Mouse (Mus musculus): ENCODE data around the gene Pqlc2. TPM values are rescaled to one million over a fixed set of nuclear protein-coding genes. Genes with fewer than 3 reads are reported as not detected.

Gene Pqlc2
- polyA plus RNA-seq, 1 experiment: 50.1 TPM

DNA sequence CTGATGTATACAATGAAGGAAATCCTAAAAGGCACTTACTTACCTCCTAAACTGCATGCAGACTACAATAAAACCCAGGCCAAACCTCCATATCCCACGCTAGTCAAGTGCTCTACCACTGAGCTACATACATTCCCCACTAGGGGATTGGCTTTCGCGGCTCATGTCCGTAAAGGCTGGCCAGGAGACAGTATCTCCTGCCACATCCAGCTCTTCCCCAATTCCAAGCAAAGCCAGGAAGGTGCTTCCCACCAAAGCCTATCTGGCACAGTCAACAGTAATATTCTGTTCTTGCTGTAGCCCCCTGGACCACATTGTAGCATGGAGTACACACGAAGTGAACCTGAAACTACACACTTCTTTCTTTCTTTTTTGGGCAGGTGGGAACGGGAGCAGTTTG, 857 bp downstream of the Pqlc2 start:
- TF ChIP-seq CTCF (IDR thresholded peaks at IDR 0.05; ENCODE audit: borderline replicate concordance, control insufficient read depth, extremely low read depth, insufficient read depth, low read length, poor library complexity) (no peak), POLR2A (IDR thresholded peaks at IDR 0.05; ENCODE audit: control insufficient read depth, extremely low read depth, insufficient read depth, low read length, poor library complexity) (no peak)
- H3K27ac ChIP-seq (ENCODE audit: control insufficient read depth, insufficient read depth, low read length): no peak overlapping the region
- DNase-seq: no peak
- peaks cover 3% of the 10 kb centered on the region; the same call in 1 of the 2 replicates for H3K27me3 ChIP-seq (ENCODE audit: control insufficient read depth, insufficient read depth, low read length)
- 64% methylated on average over 6 of the region's 6 CpGs for WGBS
- peaks cover 13% of the 10 kb centered on the region for H3K4me1 ChIP-seq (replicated peaks; ENCODE audit: control insufficient read depth, insufficient read depth, low read length)
- H3K4me3 ChIP-seq (ENCODE audit: control insufficient read depth, insufficient read depth, low read length): peak overlapping the region; percentile 89; the same call in 1 of the 2 replicates
- H3K36me3 ChIP-seq (ENCODE audit: control insufficient read depth, insufficient read depth, low read length): no peaks in the 10 kb centered on the region

DNA sequence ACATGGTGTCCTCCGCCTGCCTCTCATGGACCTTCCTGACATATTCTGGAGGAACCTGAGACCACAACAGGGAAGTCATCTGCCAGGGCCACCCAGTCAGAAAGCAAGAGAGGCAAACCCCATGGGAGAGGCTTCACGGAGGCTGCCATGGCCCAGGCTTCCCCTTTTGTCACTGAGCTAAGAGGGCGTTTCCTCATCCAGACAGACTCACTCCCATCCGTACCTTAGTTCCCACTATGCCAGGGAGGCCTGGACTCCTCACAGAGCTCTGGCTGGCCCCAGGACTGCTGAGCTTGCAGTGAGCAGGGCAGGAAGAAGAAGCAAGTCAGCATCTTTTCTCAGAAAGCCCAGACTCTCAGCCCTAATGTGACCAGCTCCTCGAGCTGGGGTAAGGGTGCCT, 2.6 kb downstream of the Pqlc2 start:
- Histone ChIP-seq H3K4me3 (ENCODE audit: control insufficient read depth, insufficient read depth, low read length) (no peak overlapping the region), H3K36me3 (ENCODE audit: control insufficient read depth, insufficient read depth, low read length) (no peaks in the 10 kb centered on the region; the same call in 1 of the 2 replicates), H3K27me3 (ENCODE audit: control insufficient read depth, insufficient read depth, low read length) (peaks cover 3% of the 10 kb centered on the region; the same call in 1 of the 2 replicates), H3K27ac (ENCODE audit: control insufficient read depth, insufficient read depth, low read length) (no peak overlapping the region), H3K4me1 (replicated peaks; ENCODE audit: control insufficient read depth, insufficient read depth, low read length) (peaks cover 13% of the 10 kb centered on the region)
- WGBS: 49% methylated on average over 5 of the region's 5 CpGs
- TF ChIP-seq CTCF (IDR thresholded peaks at IDR 0.05; ENCODE audit: borderline replicate concordance, control insufficient read depth, extremely low read depth, insufficient read depth, low read length, poor library complexity) (no peak), POLR2A (IDR thresholded peaks at IDR 0.05; ENCODE audit: control insufficient read depth, extremely low read depth, insufficient read depth, low read length, poor library complexity) (no peak)
- no peak for DNase-seq

DNA sequence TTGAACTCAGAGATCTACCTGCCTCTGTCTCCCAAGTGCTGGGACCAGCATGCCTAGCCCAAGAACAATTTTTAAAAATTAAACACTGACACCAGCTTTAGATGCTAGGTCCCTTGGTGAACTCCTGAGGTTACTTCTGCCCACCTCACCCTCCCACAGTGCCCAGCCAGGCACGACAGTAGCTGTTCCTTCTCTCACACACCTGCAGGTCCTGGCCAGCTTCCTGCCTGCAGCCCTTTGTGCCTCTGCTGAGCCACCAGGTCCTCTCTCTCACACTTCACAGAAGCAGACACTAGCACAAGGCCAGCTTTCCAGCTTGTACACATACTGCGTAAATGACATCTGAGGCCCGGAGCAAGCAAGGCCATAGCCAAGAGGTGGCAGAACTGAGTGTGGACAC, 5.0 kb downstream of the Pqlc2 start:
- Histone ChIP-seq H3K27ac (ENCODE audit: control insufficient read depth, insufficient read depth, low read length) (no peak overlapping the region), H3K27me3 (ENCODE audit: control insufficient read depth, insufficient read depth, low read length) (no peaks in the 10 kb centered on the region), H3K4me3 (ENCODE audit: control insufficient read depth, insufficient read depth, low read length) (no peak overlapping the region), H3K36me3 (ENCODE audit: control insufficient read depth, insufficient read depth, low read length) (peaks cover 3% of the 10 kb centered on the region), H3K4me1 (replicated peaks; ENCODE audit: control insufficient read depth, insufficient read depth, low read length) (peaks cover 7% of the 10 kb centered on the region)
- no peak for TF ChIP-seq POLR2A (IDR thresholded peaks at IDR 0.05; ENCODE audit: control insufficient read depth, extremely low read depth, insufficient read depth, low read length, poor library complexity)
- no peak for TF ChIP-seq CTCF (IDR thresholded peaks at IDR 0.05; ENCODE audit: borderline replicate concordance, control insufficient read depth, extremely low read depth, insufficient read depth, low read length, poor library complexity)
- 77% methylated on average over 3 of the region's 3 CpGs for WGBS
- DNase-seq: no peak

DNA sequence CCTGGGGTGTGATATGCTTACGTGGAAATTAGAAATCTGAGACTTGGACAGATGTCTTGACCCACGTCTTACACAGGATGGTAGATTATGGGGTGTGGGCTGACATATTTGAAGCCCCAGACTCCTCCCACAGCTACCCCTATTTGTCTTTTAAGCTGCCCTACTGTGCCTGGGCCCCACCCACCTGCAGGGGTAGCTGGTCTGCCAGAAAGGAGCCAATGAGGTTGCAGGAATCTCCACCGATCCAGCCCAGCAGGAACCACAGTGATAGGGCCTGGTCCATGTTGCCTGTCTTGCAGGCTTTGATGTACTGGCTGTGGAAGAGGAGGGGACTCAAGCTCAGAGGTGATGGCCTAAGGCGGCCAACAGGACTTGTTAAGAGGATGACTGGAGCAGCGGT, 8.3 kb downstream of the Pqlc2 start:
- TF ChIP-seq CTCF (IDR thresholded peaks at IDR 0.05; ENCODE audit: borderline replicate concordance, control insufficient read depth, extremely low read depth, insufficient read depth, low read length, poor library complexity): no peak
- TF ChIP-seq POLR2A (IDR thresholded peaks at IDR 0.05; ENCODE audit: control insufficient read depth, extremely low read depth, insufficient read depth, low read length, poor library complexity): no peak
- no peaks in the 10 kb centered on the region for H3K27me3 ChIP-seq (ENCODE audit: control insufficient read depth, insufficient read depth, low read length)
- no peak overlapping the region for H3K27ac ChIP-seq (ENCODE audit: control insufficient read depth, insufficient read depth, low read length)
- no peak for DNase-seq
- H3K36me3 ChIP-seq (ENCODE audit: control insufficient read depth, insufficient read depth, low read length): peaks cover 3% of the 10 kb centered on the region
- H3K4me1 ChIP-seq (replicated peaks; ENCODE audit: control insufficient read depth, insufficient read depth, low read length): no peaks in the 10 kb centered on the region; the same call in 1 of the 2 replicates
- 95% methylated on average over 5 of the region's 5 CpGs for WGBS
- no peak overlapping the region for H3K4me3 ChIP-seq (ENCODE audit: control insufficient read depth, insufficient read depth, low read length)

DNA sequence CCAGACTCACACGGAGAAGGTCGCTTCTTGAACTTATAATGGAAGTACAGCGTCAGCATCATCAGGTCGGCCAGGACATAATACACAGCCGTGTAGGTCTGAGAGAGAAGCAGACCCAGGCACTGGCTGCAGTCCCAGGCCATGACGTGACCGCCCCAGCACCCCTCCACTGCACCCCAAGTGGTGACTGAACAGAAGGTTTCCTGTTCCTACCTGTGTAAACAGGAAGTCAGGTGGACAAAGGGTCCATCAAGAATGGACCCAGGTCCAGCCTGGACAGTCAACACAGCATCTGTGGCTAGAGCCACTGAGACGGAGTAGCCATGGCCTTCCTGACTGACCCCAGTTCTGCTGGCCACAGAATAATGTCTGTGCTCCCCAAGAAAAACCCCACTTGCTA, 8.7 kb downstream of the Pqlc2 start:
- H3K27me3 ChIP-seq (ENCODE audit: control insufficient read depth, insufficient read depth, low read length): no peaks in the 10 kb centered on the region
- no peak overlapping the region for H3K27ac ChIP-seq (ENCODE audit: control insufficient read depth, insufficient read depth, low read length)
- H3K4me3 ChIP-seq (ENCODE audit: control insufficient read depth, insufficient read depth, low read length): no peak overlapping the region
- no peak for TF ChIP-seq POLR2A (IDR thresholded peaks at IDR 0.05; ENCODE audit: control insufficient read depth, extremely low read depth, insufficient read depth, low read length, poor library complexity)
- TF ChIP-seq CTCF (IDR thresholded peaks at IDR 0.05; ENCODE audit: borderline replicate concordance, control insufficient read depth, extremely low read depth, insufficient read depth, low read length, poor library complexity): no peak
- H3K36me3 ChIP-seq (ENCODE audit: control insufficient read depth, insufficient read depth, low read length): peaks cover 3% of the 10 kb centered on the region
- WGBS: 96% methylated on average over 8 of the region's 8 CpGs
- no peaks in the 10 kb centered on the region; the same call in 1 of the 2 replicates for H3K4me1 ChIP-seq (replicated peaks; ENCODE audit: control insufficient read depth, insufficient read depth, low read length)
- DNase-seq: no peak

DNA sequence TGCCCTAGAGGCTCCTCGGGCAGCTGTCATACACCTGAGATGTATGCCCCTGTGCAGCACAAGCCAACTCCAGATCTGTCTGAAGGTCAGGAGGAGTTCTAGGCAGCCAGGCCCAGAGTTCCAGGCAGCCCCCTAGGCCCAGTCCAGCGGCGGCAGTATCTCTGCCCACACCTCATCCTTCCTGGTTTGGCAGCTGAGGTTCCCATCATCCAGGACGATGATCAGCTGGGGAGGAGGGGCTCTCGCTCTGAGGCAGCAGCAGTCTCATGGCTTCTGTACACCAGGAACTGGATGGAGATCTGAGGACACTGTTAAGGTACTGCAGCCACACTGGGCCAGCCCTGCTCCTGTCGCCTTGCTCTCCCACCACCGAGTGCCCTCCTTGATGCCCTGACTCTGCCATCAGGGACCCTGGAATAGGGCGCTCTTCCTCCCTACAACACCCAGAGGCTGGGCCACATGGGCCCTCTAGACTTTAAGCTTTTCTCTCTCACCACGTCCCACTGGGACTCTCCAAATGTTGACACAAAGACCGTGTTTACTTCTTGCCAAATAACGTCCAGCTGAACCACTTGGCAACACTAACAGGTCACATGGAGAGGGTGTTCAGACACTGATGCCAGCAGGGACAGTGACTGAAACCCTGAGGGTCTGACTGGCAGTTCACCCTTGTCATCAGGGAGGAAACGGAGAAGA, 11.7 kb downstream of the Pqlc2 start:
- no peak overlapping the region for H3K27ac ChIP-seq (ENCODE audit: control insufficient read depth, insufficient read depth, low read length)
- no peaks in the 10 kb centered on the region for H3K4me1 ChIP-seq (replicated peaks; ENCODE audit: control insufficient read depth, insufficient read depth, low read length)
- 92% methylated on average over 12 of the region's 12 CpGs for WGBS

More for the DNA sequence above, 11.7 kb downstream of the Pqlc2 start:
- Histone ChIP-seq H3K36me3 (ENCODE audit: control insufficient read depth, insufficient read depth, low read length) (peaks cover 3% of the 10 kb centered on the region), H3K27me3 (ENCODE audit: control insufficient read depth, insufficient read depth, low read length) (no peaks in the 10 kb centered on the region), H3K4me3 (ENCODE audit: control insufficient read depth, insufficient read depth, low read length) (no peak overlapping the region)
- TF ChIP-seq POLR2A (IDR thresholded peaks at IDR 0.05; ENCODE audit: control insufficient read depth, extremely low read depth, insufficient read depth, low read length, poor library complexity) (no peak), CTCF (IDR thresholded peaks at IDR 0.05; ENCODE audit: borderline replicate concordance, control insufficient read depth, extremely low read depth, insufficient read depth, low read length, poor library complexity) (no peak)
- no peak for DNase-seq
